Mouse (Mus musculus) hindbrain, embryonic 15.5 days (tissue): Measurements from ENCODE around the gene Zmiz1. TPM values are rescaled to one million over a fixed set of nuclear protein-coding genes. Genes with fewer than 3 reads are reported as not detected.
A peak's percentile ranks its signal among the peaks of the same experiment; 100 is the strongest.

Experiments used
- ATAC-seq: fragments of 200-750 bp; cut with Nextera tagmentation; 2 replicates; pipeline ENCODE4 v1.8.0; 2017; ENCODE audit warnings: low read depth, moderate number of reproducible peaks, moderate TSS enrichment; ENCODE audit not compliant: low FRiP score
- H3K27ac ChIP-seq: fragments of 300-500 bp; sonication (generic); replicated peaks from 2 replicates; pipeline ENCODE4 v1.5.1; 2015; ENCODE audit warnings: mild to moderate bottlenecking, inconsistent platforms
- H3K27me3 ChIP-seq: fragments of 300-500 bp; sonication (generic); 2 replicates; pipeline ENCODE4 v1.6.1; 2015; ENCODE audit warnings: control low read depth, inconsistent platforms
- H3K36me3 ChIP-seq: fragments of 300-500 bp; sonication (generic); 2 replicates; pipeline ENCODE4 v1.6.1; 2015; ENCODE audit warnings: control low read depth, inconsistent platforms
- H3K4me1 ChIP-seq: fragments of 300-500 bp; sonication (generic); replicated peaks from 2 replicates; pipeline ENCODE4 v1.6.1; 2015; ENCODE audit warnings: control low read depth, inconsistent platforms
- H3K4me2 ChIP-seq: fragments of 300-500 bp; sonication (generic); 2 replicates; pipeline ENCODE4 v1.6.1; 2015; ENCODE audit warnings: moderate library complexity, mild to moderate bottlenecking, inconsistent platforms
- H3K4me3 ChIP-seq: fragments of 300-500 bp; sonication (generic); 2 replicates; pipeline ENCODE4 v1.5.1; 2015; ENCODE audit warnings: mild to moderate bottlenecking, inconsistent platforms
- H3K9ac ChIP-seq: fragments of 300-500 bp; sonication (generic); 2 replicates; pipeline ENCODE4 v1.6.1; 2015; ENCODE audit warnings: inconsistent platforms
- H3K9me3 ChIP-seq: fragments of 300-500 bp; sonication (generic); 2 replicates; pipeline ENCODE4 v1.6.1; 2016; ENCODE audit warnings: control low read depth, inconsistent platforms
- WGBS: fragments of 180-500 bp; shearing (Covaris S2); methylation state at CpG from one replicate; pipeline ENCODE4 v1.1.7; 2015; 5-methylcytosine and 5-hydroxymethylcytosine counted together
- polyA plus RNA-seq: library from polyadenylated mRNA; unstranded; fragments of >200 nt; fragmentation: Nextera tagmentation; extraction: Ambion mirVana; gene quantifications from 2 replicates; pipeline ENCODE4 v1.2.1, GENCODE M21; 2015

Gene Zmiz1
- polyA plus RNA-seq, 1 experiment from 2014 or later, result 70.9 TPM

DNA sequence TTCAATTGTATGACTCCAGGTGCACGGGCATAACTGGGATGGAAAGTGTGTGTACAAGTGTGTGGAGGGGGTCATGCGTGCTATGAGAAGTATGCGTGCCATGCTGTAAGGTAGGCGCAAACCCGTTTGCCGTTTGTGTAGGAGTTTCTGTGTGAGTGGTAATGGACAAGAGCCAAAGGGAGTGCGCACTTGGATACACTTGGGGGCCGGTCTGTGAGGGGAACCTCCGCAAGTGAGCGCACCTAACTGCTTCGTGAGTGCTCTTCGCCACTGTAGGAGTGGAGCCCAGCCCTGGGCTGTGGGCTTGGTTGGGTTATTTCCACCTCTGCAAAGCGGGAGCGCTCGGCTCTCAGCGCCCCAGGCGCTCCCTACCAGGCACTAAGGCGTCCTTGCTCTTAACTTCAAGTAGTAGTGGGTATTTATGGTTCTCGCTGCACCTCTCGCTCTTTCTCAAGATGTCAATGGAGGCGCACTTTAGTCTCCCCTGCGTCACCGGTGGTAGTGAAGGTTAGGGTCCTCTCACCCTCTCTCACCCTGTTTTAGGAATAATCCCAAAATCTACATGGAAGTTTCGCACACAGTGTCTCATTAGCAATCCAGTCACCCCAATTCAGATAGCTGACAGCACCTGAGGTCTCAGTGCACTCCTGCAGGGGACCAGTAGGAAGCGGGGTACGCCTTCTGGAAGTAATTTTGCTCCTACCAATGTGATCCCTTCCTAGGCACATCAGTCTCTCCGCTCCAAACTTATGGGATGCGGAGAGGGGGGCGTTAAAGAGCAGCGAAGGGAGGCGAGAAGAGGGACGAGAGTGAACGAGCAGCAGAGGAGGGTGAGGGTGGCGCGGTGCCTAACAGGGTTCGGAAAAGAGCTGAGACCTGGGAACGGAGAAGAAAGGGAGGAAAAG, 622 bp upstream of the Zmiz1 start:
- peak overlapping the region; percentile 80 for H3K4me2 ChIP-seq
- ATAC-seq, result peak; percentile 1; the same call in 1 of the 2 replicates
- H3K4me3 ChIP-seq, result peak overlapping the region; percentile 57
- under 1% methylated on average over 37 of the region's 37 CpGs for WGBS
- H3K9ac ChIP-seq, result peak overlapping the region; percentile 91
- peak overlapping the region; percentile 98 for H3K27ac ChIP-seq
- H3K27me3 ChIP-seq, result no peaks in the 10 kb centered on the region
- no peaks in the 10 kb centered on the region for H3K9me3 ChIP-seq
- H3K4me1 ChIP-seq, result peaks cover 48% of the 10 kb centered on the region
- no peaks in the 10 kb centered on the region for H3K36me3 ChIP-seq

GRCm38 (mm10) chr14:25459394-25459997, 511 bp downstream of the Zmiz1 start:
- Histone ChIP-seq H3K9me3 (no peaks in the 10 kb centered on the region), H3K36me3 (no peaks in the 10 kb centered on the region), H3K9ac (peak overlapping the region; percentile 91), H3K4me2 (peak overlapping the region; percentile 80), H3K27ac (peak overlapping the region; percentile 98), H3K27me3 (no peaks in the 10 kb centered on the region), H3K4me3 (peak overlapping the region; percentile 57), H3K4me1 (peaks cover 60% of the 10 kb centered on the region)
- peak; percentile 33 for ATAC-seq
- 0% methylated on average over 65 of the region's 69 CpGs for WGBS

DNA sequence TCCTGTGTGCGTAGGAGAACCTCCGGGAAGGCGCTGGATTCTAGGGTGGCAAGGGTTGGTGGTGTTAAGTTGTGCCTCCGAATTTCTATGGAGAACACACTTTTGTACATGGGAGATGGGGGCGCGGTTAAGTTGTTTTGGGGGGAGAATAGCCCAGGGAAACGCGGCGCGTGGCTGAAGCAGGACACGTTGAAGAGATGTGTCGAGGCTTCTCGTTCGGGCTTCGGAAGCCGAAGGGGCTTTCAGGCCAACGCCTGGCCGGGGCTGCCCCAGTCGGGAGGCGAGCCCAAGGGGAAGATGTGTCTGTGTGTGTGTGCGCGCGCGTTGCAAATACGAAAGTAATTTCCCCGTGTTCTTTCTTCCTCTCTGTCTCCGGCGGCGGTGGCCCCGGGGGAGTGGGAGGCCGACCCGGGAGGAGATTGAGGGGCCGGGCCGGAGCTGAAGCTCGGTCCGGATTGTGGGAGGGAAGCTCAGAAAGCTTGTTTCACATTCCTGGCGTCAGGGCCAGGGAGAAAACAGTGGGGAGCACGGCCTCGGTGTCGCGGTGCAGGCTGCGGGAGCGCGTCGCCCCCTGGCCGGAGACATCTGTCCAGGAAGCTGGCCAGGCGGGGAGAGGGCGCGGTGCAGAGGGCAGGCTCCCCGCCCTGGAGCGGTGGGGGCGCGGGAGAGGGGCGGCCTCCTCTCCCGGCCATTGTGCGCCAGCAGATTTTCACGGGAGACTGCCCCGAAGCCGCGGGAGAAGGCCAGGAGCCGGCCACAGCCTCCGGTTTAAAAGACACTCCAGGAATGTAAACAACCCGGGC, 1.2 kb downstream of the Zmiz1 start:
- Histone ChIP-seq H3K4me1 (peaks cover 67% of the 10 kb centered on the region), H3K4me3 (peak overlapping the region; percentile 57), H3K36me3 (no peaks in the 10 kb centered on the region), H3K4me2 (peak overlapping the region; percentile 80), H3K9ac (peak overlapping the region; percentile 91), H3K9me3 (no peaks in the 10 kb centered on the region), H3K27ac (peak overlapping the region; percentile 98), H3K27me3 (no peaks in the 10 kb centered on the region)
- ATAC-seq, result no peak
- under 1% methylated on average over 60 of the region's 63 CpGs for WGBS

DNA sequence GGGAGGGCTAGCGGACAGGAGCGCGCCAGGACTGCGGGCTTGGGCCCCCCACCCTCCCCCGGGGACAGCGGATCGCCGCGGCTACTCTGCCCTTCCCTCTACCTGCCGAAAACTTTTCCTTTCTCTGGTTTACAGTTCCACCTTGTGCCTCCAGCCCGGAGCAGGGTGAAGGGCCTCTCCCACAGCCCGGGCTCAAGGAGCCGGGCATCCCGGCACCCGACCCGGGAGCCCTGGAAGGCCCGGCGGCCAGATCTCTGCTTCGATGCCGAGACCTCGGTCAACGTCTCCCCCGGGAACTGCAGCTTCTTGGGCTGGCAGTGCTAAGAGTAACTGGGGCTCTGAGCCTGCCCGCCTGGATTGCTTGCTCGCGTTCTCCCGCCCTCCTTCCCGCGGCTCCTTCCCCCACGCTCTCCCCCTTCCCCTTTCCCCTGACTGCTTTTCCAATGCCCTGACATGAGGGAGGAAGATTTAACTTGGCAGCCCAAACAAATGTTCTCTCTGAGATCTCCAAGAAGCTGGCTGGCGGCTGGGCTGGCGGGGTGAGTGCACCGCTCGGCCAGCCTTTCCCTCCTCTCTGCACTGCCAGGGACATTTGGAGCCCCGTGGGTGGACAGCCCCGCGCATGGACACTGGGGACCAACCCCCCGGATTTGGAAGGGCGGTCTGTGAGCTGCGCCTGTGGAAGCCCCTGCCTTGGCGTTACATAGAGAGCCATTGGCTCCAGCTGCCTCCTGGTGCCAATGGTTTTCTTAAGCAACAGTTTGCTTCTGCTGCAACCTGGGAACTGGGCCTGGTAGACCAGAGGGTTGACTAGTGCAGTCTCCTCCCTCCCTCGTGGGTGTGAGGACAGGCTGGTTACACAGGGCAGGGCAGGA, 2.1 kb downstream of the Zmiz1 start:
- Histone ChIP-seq H3K4me3 (peak overlapping the region; percentile 57), H3K9ac (peak overlapping the region; percentile 91), H3K27ac (peak overlapping the region; percentile 98), H3K4me2 (peak overlapping the region; percentile 80), H3K4me1 (peaks cover 70% of the 10 kb centered on the region), H3K36me3 (no peaks in the 10 kb centered on the region), H3K9me3 (no peaks in the 10 kb centered on the region), H3K27me3 (no peaks in the 10 kb centered on the region)
- ATAC-seq, result peak; percentile 10; the same call in 1 of the 2 replicates
- WGBS, result 1% methylated on average over 40 of the region's 42 CpGs

GRCm38 (mm10) chr14:25461676-25462385, 2.8 kb downstream of the Zmiz1 start:
- H3K36me3 ChIP-seq, result no peaks in the 10 kb centered on the region
- H3K27ac ChIP-seq, result peak overlapping the region; percentile 98
- H3K9me3 ChIP-seq, result no peaks in the 10 kb centered on the region
- H3K9ac ChIP-seq, result peak overlapping the region; percentile 91
- 3% methylated on average over 12 of the region's 12 CpGs for WGBS
- H3K4me2 ChIP-seq, result peak overlapping the region; percentile 80
- no peaks in the 10 kb centered on the region for H3K27me3 ChIP-seq
- H3K4me3 ChIP-seq, result peak overlapping the region; percentile 57
- no peak for ATAC-seq
- peaks cover 70% of the 10 kb centered on the region for H3K4me1 ChIP-seq

DNA sequence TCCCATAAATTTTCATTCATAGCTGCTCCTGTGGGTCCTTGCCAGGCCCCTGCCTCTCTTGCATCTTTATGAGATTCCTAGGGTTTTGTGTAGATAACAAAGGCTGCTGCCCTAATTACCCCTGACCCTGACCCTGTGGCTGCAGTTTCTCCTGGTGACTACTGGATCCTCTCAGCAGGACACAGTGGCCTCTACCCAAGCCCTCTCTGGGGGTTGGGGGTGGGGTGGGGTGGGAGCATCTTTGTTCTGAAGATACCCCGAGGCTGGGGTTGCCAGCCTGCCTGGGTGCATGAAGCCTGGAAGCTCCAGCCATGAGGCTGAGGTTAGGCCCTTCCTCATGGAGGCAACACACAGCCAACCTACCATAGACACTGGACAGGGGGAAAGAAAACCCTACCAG, 4.0 kb downstream of the Zmiz1 start:
- ATAC-seq, result no peak
- Histone ChIP-seq H3K36me3 (no peaks in the 10 kb centered on the region), H3K4me2 (peak overlapping the region; percentile 80), H3K27me3 (no peaks in the 10 kb centered on the region), H3K27ac (no peak overlapping the region), H3K9ac (no peak overlapping the region), H3K4me3 (no peak overlapping the region), H3K4me1 (peaks cover 76% of the 10 kb centered on the region), H3K9me3 (no peaks in the 10 kb centered on the region)
- 0% methylated on average over 1 of the region's 1 CpGs for WGBS

GRCm38 (mm10) chr14:25463919-25464318, 4.9 kb downstream of the Zmiz1 start:
- Histone ChIP-seq H3K27ac (0 out of 2 replicates have a peak overlapping the region, but pooled peaks have one; percentile 2), H3K4me2 (peak overlapping the region; percentile 80), H3K9ac (no peak overlapping the region), H3K9me3 (no peaks in the 10 kb centered on the region), H3K36me3 (no peaks in the 10 kb centered on the region), H3K4me1 (peaks cover 76% of the 10 kb centered on the region), H3K27me3 (no peaks in the 10 kb centered on the region), H3K4me3 (no peak overlapping the region; the same call in 1 of the 2 replicates)
- WGBS, result 28% methylated on average over 9 of the region's 9 CpGs
- ATAC-seq, result no peak

DNA sequence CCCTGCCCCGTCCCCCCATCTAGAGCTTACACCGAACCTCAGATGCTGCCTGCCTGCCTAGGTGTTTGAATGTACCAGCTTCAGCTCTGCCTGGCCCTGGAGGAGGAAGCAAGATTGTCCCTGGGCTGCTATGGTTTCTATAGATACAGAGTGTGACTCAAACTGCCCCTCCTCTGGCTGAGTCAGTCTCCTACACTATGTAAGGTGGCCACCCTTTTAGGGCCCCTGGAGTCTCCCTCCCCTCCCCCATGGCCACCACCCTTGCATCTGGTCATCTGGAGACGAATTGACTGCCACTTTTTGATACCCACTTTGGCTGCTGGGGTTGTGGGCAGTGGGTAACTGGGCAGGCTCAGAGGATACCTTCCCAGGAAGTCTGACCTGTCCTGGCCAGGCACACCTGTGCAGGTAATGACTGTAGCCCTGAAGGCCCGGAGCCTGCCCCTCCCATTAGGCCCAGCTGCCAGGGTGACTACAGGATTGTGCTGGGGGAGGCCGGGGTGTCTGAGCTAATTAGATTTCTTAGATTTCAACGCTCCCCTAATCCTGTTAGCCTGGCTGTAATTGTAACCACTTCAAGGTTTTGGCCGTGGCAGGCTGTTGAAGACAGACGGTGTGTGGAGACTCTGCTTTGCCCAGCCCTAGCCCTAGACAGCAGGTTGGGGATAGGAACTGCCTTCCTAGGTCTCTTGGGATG, 5.8 kb downstream of the Zmiz1 start:
- Histone ChIP-seq H3K9ac (no peak overlapping the region), H3K4me1 (peaks cover 85% of the 10 kb centered on the region), H3K4me3 (no peak overlapping the region), H3K27ac (0 out of 2 replicates have a peak overlapping the region, but pooled peaks have one; percentile 2), H3K27me3 (no peaks in the 10 kb centered on the region), H3K36me3 (no peaks in the 10 kb centered on the region), H3K4me2 (peak overlapping the region; percentile 80), H3K9me3 (no peaks in the 10 kb centered on the region)
- 46% methylated on average over 8 of the region's 8 CpGs for WGBS
- no peak for ATAC-seq

DNA sequence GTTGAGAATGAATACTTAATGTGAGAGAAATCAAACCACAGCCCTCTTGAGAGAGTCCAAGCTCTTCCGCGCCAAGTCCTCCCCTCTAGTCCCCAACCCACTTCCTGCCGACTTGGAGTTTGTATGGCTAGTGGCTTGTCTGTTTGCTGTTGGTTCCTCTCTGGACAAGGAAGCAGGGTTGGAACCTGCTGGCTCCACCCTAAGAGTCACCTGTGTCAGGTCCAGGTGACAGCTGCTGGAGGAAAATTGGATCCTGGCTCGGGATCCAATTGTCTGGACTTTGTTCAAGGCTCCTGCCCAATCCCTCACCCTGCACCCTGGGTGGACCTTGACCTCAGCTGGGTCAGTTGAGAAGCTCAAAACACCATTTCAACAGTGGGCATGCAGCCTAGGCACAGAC, 7.4 kb downstream of the Zmiz1 start:
- WGBS, result 61% methylated on average over 4 of the region's 4 CpGs
- no peak overlapping the region for H3K27ac ChIP-seq

GRCm38 (mm10) chr14:25467911-25468668, 9.1 kb downstream of the Zmiz1 start:
- Histone ChIP-seq H3K4me2 (no peak overlapping the region), H3K27me3 (no peaks in the 10 kb centered on the region), H3K36me3 (no peaks in the 10 kb centered on the region), H3K9ac (no peak overlapping the region), H3K4me1 (peaks cover 96% of the 10 kb centered on the region), H3K4me3 (no peak overlapping the region), H3K27ac (peak overlapping the region; percentile 28), H3K9me3 (no peaks in the 10 kb centered on the region)
- no peak for ATAC-seq
- 60% methylated on average over 10 of the region's 10 CpGs for WGBS

More for the DNA sequence above, 7.4 kb downstream of the Zmiz1 start:
- no peaks in the 10 kb centered on the region for H3K36me3 ChIP-seq
- no peak overlapping the region for H3K4me3 ChIP-seq
- no peaks in the 10 kb centered on the region for H3K9me3 ChIP-seq
- ATAC-seq, result no peak
- H3K9ac ChIP-seq, result no peak overlapping the region
- H3K4me2 ChIP-seq, result no peak overlapping the region
- H3K4me1 ChIP-seq, result peaks cover 98% of the 10 kb centered on the region
- H3K27me3 ChIP-seq, result no peaks in the 10 kb centered on the region
